Mouse (Mus musculus): ENCODE results near the gene Ppdpf.
"Not testable (repeated sequence)": the region's sequence is repeated elsewhere in the genome, so short reads cannot be mapped to it uniquely, and the experiment has no call there.

The Ppdpf gene

DNA sequence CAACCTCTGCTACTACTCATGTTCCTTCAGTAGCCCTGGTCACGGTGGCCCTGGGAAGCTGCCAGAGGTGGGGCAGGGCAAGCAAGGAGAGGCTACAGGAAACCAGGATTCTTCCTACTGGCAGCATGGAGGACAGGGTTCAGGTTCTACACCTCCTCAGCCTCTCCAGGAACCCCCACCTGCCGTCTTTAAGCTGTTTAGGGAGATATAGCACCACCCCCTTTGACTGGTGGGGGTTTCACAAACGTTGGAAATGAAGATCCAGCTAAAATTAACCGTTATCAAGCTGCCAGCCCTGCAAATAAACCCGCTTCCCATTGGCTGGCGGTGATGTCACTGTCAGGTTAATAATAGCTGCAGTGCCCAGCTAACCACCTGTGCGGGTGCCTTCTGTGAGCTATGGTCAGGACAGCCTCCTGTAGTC lies 27.9 kb upstream of the Ppdpf start:
- DNase-seq (ENCODE audit: low read depth, low spot score): no peak

DNA sequence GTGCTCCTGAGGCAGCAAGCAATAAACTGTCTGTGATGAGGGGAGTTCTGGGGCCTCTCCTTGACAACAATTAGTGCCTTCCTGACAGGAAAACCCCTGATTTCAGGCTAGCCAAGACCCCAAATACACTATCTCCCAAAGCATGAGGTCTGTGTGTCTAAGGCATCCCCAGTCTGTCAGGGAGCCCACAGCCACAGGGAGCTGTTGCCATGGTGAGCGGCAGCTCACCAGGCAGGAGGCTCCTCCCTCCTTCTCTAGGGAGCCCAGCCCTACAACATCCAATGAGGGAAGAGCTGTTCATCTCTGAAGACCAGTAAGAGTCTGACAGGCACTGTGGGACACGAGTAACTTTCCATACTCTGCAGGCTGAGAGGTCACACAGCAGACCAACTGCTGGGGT lies 27.3 kb upstream of the Ppdpf start:
- peak; percentile 66 for DNase-seq (ENCODE audit: low read depth, low spot score)

DNA sequence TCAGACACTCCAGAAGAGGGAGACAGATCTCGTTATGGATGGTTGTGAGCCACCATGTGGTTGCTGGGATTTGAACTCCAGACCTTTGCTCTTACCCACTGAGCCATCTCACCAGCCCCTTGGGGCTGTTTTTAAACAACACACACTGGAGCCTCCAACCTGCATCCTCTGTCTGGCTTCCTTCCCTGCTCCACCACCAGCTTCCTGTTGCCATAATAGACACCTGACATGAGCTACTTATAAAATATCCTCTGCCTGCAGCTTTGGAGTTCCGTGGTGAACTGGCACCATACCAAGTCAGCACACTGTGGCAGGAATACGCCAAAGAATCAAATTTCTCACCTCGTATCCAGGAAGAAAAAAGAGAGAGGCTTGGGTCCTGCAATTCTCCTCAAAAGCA lies 26.2 kb upstream of the Ppdpf start:
- DNase-seq (ENCODE audit: low read depth, low spot score): no peak

DNA sequence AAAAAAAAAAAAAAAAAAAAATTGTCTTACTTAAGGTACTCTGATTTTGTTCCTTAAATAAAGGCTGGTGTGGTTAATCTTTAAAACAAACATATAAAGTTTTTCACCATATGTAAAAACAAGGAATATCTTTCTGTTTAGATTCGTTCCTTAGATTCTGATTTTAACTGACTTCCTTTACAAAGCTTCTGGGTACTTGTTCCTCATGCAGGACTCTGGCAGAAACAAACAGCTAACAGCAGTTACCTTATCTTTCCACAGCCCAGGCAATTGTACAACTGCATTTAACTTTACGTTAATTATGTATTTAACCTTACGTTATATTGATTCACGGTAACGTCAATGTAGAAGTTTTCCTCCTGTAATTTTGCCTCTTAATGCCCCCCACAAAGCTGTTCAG lies 20.6 kb upstream of the Ppdpf start:
- no peak for DNase-seq (ENCODE audit: low read depth, low spot score)

DNA sequence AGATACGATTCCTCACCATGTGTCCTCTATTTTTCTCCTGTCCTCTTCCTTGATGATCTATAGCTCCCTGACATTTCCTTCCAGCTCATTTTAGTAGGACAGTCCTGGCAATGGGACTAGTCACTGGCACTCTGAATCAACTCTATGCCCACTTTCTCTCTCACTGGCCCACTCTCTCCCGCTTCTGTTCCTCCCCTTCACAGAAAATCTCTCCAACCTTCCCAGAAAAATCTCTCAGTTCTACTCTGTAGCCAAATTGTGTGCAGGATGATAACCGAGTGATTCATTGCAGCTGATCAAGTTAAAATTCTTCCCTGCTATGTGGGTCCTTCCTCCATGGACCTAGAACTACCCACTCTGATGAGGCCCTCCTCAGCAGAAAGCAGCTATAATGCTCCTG lies 12.4 kb upstream of the Ppdpf start:
- no peak for DNase-seq (ENCODE audit: low read depth, low spot score)

DNA sequence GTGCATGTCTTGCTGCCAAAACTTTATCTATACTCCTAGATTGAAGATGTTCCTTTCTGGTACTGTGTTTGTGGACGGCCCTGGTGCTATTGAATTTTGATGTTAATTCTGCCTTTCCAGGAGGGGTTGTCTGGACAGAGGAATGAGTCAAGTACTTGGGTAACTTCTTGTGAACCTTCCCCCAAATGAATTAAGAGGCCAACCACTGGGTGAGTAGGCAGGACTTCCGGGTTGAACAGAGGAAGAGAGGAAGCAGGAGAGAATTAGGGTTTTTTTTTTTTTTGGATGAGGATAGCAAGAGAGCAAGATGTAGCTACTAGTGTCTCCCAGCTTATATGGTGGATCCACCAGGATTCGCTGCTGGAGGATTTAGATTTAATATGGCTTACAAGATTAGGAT lies 9.0 kb upstream of the Ppdpf start:
- no peak for DNase-seq (ENCODE audit: low read depth, low spot score)

DNA sequence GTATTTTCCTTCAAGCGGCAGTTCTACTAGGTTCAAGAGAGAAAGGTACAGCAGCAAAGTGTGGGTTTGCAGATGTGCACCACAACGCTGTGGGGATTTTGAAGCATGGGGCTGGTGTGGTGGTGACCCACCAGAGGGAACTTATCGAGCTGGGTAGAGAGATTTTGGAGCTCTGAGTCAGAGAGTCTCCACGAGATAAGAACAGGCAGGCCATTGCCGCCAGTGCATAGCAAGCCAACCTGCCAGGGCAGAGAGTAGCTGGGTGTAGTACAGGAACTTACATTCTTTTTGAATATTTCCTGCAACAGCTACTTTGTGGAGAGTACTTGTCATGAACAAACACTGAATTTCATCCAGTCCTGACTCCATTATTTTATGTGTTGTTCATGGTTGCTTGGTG lies 8.6 kb upstream of the Ppdpf start:
- no peak for DNase-seq (ENCODE audit: low read depth, low spot score)

DNA sequence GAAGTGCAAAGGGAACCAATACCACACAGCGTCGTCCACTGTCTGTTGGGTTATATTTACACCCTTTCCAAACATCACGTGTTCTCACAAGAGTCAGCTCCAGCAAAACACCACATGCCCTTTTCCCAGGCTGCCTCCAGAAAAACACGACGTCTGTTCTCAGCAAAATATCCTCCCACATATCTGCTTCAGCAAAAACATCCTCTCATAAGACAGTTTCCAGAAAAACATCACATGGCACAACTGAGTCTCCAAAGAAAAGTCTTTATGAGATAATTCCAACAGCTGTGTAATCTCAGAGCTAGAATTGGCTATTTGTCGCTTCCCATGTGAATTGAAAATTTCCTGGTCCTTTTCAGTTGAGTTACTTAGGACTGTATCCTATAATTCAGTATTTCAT lies 6.1 kb upstream of the Ppdpf start:
- DNase-seq (ENCODE audit: low read depth, low spot score): no peak

DNA sequence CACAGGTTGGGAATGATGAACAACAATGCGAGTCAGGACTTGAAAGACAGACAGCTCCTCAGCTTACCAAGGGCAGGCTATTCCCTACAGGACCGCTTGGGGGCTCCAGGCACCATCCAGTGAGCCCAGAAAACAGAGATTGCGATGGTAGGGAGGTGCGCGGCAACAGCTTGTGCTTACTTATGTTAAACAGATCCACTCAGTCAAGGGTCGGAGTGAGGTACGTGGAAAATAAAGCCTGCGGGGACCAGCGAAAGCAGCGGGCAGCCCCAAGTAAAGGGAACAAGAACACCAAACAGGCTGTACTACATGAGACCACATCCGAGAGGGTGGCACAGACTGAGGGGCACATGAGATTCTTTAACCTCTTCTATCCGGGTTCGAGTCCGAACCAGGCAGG lies 412 bp upstream of the Ppdpf start:
- DNase-seq (ENCODE audit: low read depth, low spot score): peak; percentile 92

DNA sequence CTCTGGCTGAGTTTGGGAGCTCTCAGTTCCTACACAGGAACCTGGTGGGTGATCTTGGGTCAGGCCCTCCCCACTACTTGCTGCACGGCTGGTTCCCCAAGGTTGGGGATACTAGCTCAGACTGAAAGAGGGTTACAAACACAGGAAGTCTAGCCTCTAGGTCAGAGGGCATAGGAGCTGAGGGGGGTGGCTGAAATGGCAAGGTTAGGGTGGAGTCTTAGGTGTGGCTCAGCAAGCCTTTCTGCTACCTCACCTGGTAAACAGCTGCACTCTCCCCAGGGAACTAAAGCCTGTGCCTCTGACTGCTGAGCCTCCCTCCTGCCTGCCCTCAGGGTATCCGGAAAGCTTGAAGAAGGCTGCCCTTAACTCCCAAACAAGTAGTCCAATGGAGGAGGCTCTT lies 1.6 kb downstream of the Ppdpf start:
- no peak for DNase-seq (ENCODE audit: low read depth, low spot score)

DNA sequence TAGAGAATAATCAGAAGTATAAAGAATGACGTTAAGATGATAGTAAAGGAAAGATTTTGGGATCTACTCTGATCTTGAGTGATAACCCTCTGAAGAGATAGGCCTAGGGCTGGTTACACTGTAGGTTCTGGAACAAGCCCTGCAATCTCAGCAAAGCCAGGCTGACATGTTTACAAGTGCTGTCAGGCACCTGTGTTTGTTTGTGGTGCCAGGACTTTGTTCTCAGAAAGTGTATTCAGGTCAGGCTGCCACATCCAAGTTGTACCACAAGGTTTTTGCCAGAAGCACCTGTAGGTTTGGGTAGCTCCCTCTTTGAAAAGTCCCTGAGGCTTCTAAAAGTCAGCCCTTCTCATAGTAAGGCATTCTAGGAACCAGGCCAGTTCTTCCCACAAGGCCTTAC lies 2.3 kb downstream of the Ppdpf start:
- DNase-seq (ENCODE audit: low read depth, low spot score): no peak

DNA sequence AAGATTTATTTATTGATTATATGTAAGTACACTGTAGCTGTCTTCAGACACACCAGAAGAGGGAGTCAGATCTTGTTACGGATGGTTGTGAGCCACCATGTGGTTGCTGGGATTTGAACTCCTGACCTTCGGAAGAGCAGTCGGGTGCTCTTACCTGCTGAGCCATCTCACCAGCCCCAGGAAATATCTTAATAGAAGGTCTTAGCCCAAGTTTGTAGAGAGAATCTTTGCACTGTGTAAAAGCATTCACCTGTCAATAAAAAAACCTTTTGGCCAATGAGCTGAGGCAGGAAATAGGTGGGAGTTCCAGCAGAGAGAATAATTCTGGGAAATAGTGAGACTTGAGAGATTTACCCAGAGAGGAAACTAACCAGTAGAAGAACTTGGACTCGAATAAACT lies 4.3 kb downstream of the Ppdpf start:
- DNase-seq (ENCODE audit: low read depth, low spot score): not testable (repeated sequence)

DNA sequence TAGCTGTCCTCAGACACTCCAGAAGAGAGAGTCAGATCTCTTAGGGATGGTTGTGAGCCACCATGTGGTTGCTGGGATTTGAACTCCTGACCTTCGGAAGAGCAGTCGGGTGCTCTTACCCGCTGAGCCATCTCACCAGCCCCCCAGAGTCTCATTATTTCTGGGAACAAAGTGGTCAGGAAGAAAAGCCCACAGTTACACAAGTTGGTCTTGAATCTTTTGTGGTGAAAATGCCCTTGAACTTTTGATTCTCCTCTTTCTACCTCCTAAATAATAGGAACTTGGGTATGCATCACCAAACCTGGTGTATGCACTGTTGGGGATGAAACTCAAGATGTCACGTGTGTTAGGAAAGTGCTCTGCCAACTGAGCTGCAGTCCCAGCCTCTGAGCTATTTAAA lies 4.9 kb downstream of the Ppdpf start:
- no peak for DNase-seq (ENCODE audit: low read depth, low spot score)

DNA sequence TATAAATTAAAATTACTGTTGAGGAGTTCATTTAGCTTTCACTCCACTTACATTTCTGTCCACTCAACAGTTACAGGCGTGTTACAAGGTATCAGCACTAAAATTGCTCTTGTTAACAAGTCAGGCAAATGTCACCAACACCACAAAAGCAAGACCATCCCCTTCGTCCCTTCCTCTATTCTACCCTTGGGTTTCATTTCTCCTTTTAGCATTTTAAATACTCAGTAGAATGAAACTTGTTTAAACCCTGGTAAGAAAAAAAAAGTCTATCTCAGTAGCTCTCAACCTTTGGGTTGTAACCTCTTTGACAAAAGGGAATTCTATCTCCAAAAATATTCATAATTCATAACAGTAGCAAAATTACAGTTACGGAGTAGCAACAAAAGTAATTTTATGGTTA lies 6.0 kb downstream of the Ppdpf start:
- DNase-seq (ENCODE audit: low read depth, low spot score): no peak

DNA sequence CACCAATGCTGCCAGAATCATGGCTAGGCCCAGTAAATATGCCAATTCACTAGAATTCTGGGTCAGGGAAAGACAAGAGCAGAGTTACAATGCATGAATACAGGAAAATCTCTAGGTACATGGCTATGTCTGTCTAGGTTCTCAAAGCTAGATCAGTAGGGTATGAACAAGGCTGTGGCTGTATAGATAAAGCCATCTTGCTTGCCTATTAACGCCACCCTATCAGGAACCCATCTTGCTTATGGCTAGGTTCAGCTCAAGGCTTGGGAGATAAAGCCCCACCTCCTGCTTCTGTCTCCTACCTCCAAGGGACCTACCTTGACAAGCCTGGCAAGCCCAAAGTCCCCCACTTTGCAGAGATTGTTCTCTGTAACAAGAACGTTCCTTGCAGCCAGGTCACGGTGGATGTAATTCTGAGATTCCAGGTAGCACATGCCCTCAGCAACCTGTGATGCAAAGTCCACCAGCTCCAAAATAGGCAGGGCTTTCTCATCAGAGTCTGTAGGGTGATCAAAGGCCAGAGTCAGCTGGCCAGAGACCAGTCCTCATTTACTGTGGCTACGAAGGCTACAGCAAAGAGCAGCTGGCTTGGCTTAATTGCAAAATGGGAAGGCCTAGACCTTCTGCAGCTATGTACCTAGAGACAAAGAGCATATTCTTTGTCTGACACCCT lies 9.7 kb downstream of the Ppdpf start:
- DNase-seq (ENCODE audit: low read depth, low spot score): no peak

DNA sequence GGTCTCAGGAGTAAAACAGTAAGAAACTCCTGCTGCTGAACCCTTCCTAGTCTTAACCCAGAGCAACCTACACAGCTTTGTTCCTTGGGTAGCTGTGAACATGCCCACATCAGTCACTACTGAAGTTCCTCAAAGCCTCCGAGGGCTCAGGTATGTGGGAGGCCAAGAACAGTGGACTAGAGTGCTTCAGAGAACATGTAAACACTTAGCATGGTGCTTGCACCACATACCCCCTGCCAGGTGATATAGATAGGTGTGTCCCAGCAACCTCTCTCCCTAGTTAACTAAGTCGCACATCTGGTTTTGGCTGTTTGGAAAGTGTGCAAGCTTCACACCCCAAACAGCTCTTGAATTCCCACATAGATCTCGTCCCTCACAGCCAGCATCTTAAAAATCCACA lies 14.6 kb downstream of the Ppdpf start:
- DNase-seq (ENCODE audit: low read depth, low spot score): no peak

DNA sequence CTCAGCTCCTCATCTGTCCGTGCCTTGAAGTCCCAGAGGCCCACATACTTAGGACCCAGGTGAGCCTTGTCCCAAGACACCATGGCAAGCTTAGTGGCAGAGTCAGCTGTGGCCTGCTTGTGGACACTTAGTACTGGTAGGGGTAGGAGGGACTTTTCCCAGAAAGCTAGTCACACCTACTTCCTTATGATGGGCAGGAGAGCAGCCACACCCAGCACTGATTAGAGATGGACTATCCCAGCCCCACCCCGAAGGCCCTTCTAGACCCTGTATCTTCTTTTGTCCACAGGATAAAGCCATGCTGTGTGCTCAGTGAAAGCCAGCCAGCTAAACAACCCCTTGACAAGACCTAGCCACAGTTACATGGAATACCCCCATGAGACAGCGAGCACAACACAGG lies 15.4 kb downstream of the Ppdpf start, which contains the start of gene Ptk6:
Ptk6 (minus strand) TSS at position 368 of the 400 bp plus-strand sequence.
- no peak for DNase-seq (ENCODE audit: low read depth, low spot score)

DNA sequence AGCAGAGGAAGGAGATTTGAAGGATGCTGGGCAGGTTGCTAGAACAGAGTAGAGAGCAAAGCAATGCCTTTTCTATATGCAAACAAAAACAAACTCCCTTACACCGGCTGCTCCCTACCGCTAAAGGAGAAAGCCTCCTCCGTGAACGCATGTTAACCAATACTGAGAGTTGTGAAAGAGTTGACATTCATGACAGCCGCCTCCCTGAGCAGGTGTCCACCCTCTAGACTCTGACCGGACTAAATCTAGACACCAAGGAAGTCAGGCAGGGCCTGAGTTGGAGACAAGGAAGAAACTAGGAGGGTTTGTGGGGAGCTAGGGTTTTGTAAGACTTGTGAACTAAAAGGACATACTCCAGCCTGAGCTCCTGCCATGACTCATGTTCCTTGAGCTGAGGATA lies 15.8 kb downstream of the Ppdpf start:
- DNase-seq (ENCODE audit: low read depth, low spot score): no peak

DNA sequence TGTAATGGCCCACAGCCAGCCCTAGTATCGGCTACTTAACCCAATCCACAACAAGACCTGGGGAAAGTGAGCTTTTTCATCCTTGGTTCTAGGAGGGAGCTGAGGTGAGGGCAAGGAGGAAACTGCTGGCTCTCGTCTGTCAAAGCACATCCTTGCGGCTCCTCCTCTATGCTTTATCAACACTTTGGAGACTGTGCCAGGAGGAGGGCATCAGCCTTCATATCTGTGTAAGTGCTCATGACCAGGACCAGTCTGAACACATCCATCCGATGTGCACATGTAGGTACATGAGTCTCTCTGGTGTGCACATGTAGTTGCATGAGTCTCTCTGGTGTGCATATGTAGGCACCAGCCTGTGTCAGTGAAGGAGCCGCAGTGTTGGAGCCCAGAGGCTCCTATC lies 18.6 kb downstream of the Ppdpf start:
- DNase-seq (ENCODE audit: low read depth, low spot score): no peak

DNA sequence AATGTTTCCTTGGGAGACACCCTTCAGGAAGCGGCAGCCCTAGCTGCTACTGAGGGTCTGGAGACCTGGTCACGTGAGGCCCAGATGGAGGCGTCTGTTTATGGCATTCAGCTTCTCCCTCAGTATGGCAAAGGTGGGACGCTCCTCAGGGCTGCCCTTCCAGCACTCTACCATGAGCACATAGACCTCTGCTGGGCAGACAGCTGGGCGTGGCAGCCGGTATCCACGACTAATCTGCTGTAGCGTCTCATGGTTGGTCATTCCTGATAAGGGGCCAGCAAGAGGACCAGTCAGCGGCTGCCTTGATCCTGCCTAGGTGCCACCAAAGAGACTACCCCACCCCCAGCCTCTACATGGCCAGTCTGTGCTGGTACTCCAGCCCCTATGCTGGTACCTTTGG lies 19.1 kb downstream of the Ppdpf start:
- no peak for DNase-seq (ENCODE audit: low read depth, low spot score)

DNA sequence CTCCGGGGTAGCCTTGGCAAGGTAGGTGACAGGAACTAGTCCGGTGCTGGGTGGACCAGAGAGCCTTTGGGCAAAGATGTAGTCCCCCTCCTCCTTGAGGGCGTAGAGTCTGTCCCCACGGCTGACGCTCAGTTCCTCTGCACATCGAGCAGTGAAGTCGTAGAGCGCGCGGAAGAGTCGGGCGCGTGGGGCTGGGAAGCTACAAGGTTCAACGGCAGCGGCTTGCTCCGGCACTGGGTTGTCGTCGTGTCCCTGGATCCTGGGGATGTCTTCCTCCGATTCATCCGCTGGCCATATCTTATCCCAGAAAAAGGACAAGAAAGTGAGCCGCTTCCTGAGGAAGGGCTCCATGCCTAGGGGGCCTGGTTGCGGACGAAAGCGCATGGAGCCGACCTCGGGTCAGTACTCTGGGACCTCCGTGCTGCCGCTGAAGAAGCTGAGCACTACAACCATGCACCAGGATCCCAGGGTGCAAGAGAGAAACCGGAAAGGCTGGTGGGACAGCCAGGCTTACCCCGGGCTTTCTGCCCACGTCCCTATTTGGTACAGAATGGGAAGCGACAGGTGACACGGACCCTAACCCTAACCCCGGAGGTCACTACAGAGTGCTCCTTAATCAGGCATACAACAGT lies 25.5 kb downstream of the Ppdpf start:
- DNase-seq (ENCODE audit: low read depth, low spot score): no peak

DNA sequence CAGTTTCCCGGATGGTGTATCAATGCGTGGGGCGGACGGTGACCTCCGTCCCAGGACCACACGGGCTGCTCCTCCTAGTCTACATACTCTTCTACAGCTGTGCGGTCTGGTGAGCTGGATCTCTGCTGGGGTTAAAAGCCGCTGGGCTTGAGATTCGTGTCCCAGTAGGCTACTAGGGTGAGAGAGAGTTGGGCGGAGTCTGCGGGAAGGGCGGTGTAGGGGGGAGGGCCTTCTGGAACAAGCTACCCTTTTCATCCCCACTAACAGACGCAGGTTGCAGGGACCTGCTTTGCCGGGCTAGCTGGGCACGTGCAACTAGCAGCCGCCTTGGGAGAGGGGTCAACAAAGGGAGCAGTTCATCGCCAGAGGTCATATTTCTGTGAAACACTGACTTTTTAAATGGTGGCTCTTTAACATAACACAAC lies 26.0 kb downstream of the Ppdpf start, which contains the start of gene Srms:
Srms (minus strand) TSS at position 165 of the 425 bp plus-strand sequence.
- peak; percentile 31 for DNase-seq (ENCODE audit: low read depth, low spot score)

DNA sequence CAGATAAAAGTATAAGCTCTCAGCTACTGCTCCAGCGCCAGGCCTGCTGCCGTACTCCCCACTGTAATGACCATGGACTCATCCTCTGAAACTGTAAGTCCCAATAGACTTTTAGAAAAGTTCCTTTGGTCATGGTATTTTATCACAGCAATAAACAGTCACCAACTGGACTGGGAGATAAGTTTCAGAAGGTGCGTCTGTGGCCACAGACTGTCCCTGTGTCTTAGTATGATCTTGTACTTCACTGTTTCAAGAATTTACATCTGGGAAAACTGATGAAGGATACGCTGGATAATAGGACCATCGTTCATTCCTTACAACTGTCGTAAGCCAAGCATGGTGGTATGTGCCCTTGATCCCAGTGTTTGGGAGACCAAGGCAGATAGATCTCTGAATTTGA lies 29.0 kb downstream of the Ppdpf start:
- no peak for DNase-seq (ENCODE audit: low read depth, low spot score)

Measured in mesoderm, embryonic 11.5 days (tissue).